Mouse (Mus musculus) intestine, postnatal 0 days (tissue): Measurements from ENCODE around the gene Adcy6. TPM values are rescaled to one million over a fixed set of nuclear protein-coding genes. Genes with fewer than 3 reads are reported as not detected.

Source experiments
- ATAC-seq: fragments of 200-750 bp; cut with Nextera tagmentation; 2 replicates; pipeline ENCODE4 v1.8.0; 2017; ENCODE audit warnings: mild to moderate bottlenecking, moderate TSS enrichment, moderate library complexity
- H3K27ac ChIP-seq: fragments of 300-500 bp; sonication (generic); 2 replicates; pipeline ENCODE4 v1.5.1; 2014; ENCODE audit warnings: mild to moderate bottlenecking, low read depth, low read length, moderate library complexity
- H3K27me3 ChIP-seq: fragments of 300-500 bp; sonication (generic); replicated peaks from 2 replicates; pipeline ENCODE4 v1.6.1; 2014; ENCODE audit warnings: low read length, mixed read lengths; ENCODE audit not compliant: control insufficient read depth, insufficient read depth
- H3K36me3 ChIP-seq: fragments of 300-500 bp; sonication (generic); 2 replicates; pipeline ENCODE4 v1.6.1; 2014; ENCODE audit warnings: mild to moderate bottlenecking, moderate library complexity; ENCODE audit not compliant: control insufficient read depth, insufficient read depth
- H3K4me1 ChIP-seq: fragments of 300-500 bp; sonication (generic); replicated peaks from 2 replicates; pipeline ENCODE4 v1.6.1; 2014; ENCODE audit warnings: antibody characterized with exemption, low read length, mixed read lengths; ENCODE audit not compliant: control insufficient read depth, insufficient read depth
- H3K4me2 ChIP-seq: fragments of 300-500 bp; sonication (generic); replicated peaks from 2 replicates; pipeline ENCODE4 v1.6.1; 2014; ENCODE audit warnings: low read depth, mild to moderate bottlenecking, moderate library complexity
- H3K4me3 ChIP-seq: fragments of 300-500 bp; sonication (generic); 2 replicates; pipeline ENCODE4 v1.5.1; 2014; ENCODE audit warnings: low read depth, low read length
- H3K9ac ChIP-seq: fragments of 300-500 bp; sonication (generic); 2 replicates; pipeline ENCODE4 v1.6.1; 2014; ENCODE audit warnings: mild to moderate bottlenecking, low read depth, low read length
- H3K9me3 ChIP-seq: fragments of 300-500 bp; sonication (generic); 2 replicates; pipeline ENCODE4 v1.6.1; 2016; ENCODE audit warnings: mixed run types; ENCODE audit not compliant: control insufficient read depth
- CTCF ChIP-seq: sonication (generic); IDR thresholded peaks from 2 replicates; pipeline ENCODE4 v1.5.1; 2016; ENCODE audit warnings: low read depth, mild to moderate bottlenecking, control low read depth, antibody characterized with exemption, moderate library complexity
- WGBS: fragments of 180-500 bp; shearing (Covaris S2); extraction: QIAGEN DNeasy Blood & Tissue Kit; methylation state at CpG from one replicate; pipeline ENCODE4 v1.1.7; 2014; 5-methylcytosine and 5-hydroxymethylcytosine counted together
- polyA plus RNA-seq: library from polyadenylated mRNA; unstranded; fragments of >200 nt; fragmentation: Nextera tagmentation; extraction: Ambion mirVana; gene quantifications from 2 replicates; pipeline ENCODE4 v1.2.1, GENCODE M21; 2015

The Adcy6 gene
- polyA plus RNA-seq, 1 experiment from 2014 or later: 10.6 TPM

- WGBS: 54% methylated on average over 5 of the region's 5 CpGs
- no peaks in the 10 kb centered on the region for H3K4me1 ChIP-seq
These were observed 13.5 kb upstream of the Adcy6 start for GRCm38 (mm10) chr15:98623361-98623821.

GRCm38 (mm10) chr15:98622721-98623120, 12.8 kb upstream of the Adcy6 start:
- Histone ChIP-seq H3K27ac (no peak overlapping the region), H3K27me3 (no peaks in the 10 kb centered on the region), H3K4me1 (no peaks in the 10 kb centered on the region), H3K4me3 (no peak overlapping the region), H3K9me3 (no peaks in the 10 kb centered on the region), H3K9ac (no peak overlapping the region), H3K4me2 (no peak overlapping the region), H3K36me3 (no peaks in the 10 kb centered on the region)
- ATAC-seq: no peak
- 44% methylated on average over 6 of the region's 6 CpGs for WGBS
- no peak for TF ChIP-seq CTCF

More at GRCm38 (mm10) chr15:98623361-98623821, 13.5 kb upstream of the Adcy6 start:
- no peak for TF ChIP-seq CTCF
- H3K9ac ChIP-seq: no peak overlapping the region
- no peaks in the 10 kb centered on the region for H3K36me3 ChIP-seq
- ATAC-seq: no peak
- no peak overlapping the region for H3K4me2 ChIP-seq
- H3K4me3 ChIP-seq: no peak overlapping the region
- H3K27ac ChIP-seq: no peak overlapping the region
- H3K9me3 ChIP-seq: no peaks in the 10 kb centered on the region
- no peaks in the 10 kb centered on the region for H3K27me3 ChIP-seq

GRCm38 (mm10) chr15:98622199-98622598, 12.3 kb upstream of the Adcy6 start:
- no peak overlapping the region for H3K9ac ChIP-seq
- no peaks in the 10 kb centered on the region for H3K36me3 ChIP-seq
- no peaks in the 10 kb centered on the region for H3K9me3 ChIP-seq
- no peak for TF ChIP-seq CTCF
- no peak overlapping the region for H3K4me3 ChIP-seq
- H3K4me2 ChIP-seq: no peak overlapping the region
- H3K4me1 ChIP-seq: no peaks in the 10 kb centered on the region
- H3K27ac ChIP-seq: no peak overlapping the region
- no peak for ATAC-seq
- 19% methylated on average over 7 of the region's 7 CpGs for WGBS
- no peaks in the 10 kb centered on the region for H3K27me3 ChIP-seq

GRCm38 (mm10) chr15:98617176-98617537, 7.3 kb upstream of the Adcy6 start:
- Histone ChIP-seq H3K4me3 (no peak overlapping the region; the same call in 1 of the 2 replicates), H3K4me1 (no peaks in the 10 kb centered on the region), H3K27me3 (no peaks in the 10 kb centered on the region), H3K9me3 (no peaks in the 10 kb centered on the region), H3K4me2 (peak overlapping the region; percentile 35), H3K9ac (no peak overlapping the region), H3K27ac (peak overlapping the region; percentile 78), H3K36me3 (no peaks in the 10 kb centered on the region)
- ATAC-seq: peak; percentile 23
- WGBS: under 1% methylated on average over 12 of the region's 12 CpGs
- TF ChIP-seq CTCF: peak; percentile 87

GRCm38 (mm10) chr15:98616362-98617175, 6.7 kb upstream of the Adcy6 start:
- Histone ChIP-seq H3K4me2 (peak overlapping the region; percentile 35), H3K4me3 (peak overlapping the region; percentile 7; the same call in 1 of the 2 replicates), H3K9me3 (no peaks in the 10 kb centered on the region), H3K27me3 (no peaks in the 10 kb centered on the region), H3K36me3 (no peaks in the 10 kb centered on the region), H3K9ac (0 out of 2 replicates have a peak overlapping the region, but pooled peaks have one; percentile 22), H3K4me1 (no peaks in the 10 kb centered on the region), H3K27ac (peak overlapping the region; percentile 78)
- TF ChIP-seq CTCF: no peak
- WGBS: 28% methylated on average over 20 of the region's 20 CpGs
- peak; percentile 91 for ATAC-seq

- H3K4me1 ChIP-seq: no peaks in the 10 kb centered on the region
- ATAC-seq: no peak
- H3K4me2 ChIP-seq: peak overlapping the region; percentile 35
- H3K36me3 ChIP-seq: no peaks in the 10 kb centered on the region
- peak overlapping the region; percentile 78; the same call in 1 of the 2 replicates for H3K27ac ChIP-seq
- TF ChIP-seq CTCF: no peak
- no peaks in the 10 kb centered on the region for H3K27me3 ChIP-seq
- WGBS: 62% methylated on average over 6 of the region's 6 CpGs
- no peaks in the 10 kb centered on the region for H3K9me3 ChIP-seq
- no peak overlapping the region for H3K4me3 ChIP-seq
- no peak overlapping the region for H3K9ac ChIP-seq
These were observed 5.9 kb upstream of the Adcy6 start for GRCm38 (mm10) chr15:98615751-98616150.
